Mouse (Mus musculus) spleen, adult 12 weeks (tissue): Measurements from ENCODE around the gene Slc9a2.

Source experiments
- DNase-seq: peaks from one replicate; pipeline ENCODE4 v3.0.0; 2022; ENCODE audit warnings: low spot score

Gene Slc9a2

GRCm38 (mm10) chr1:40788956-40789355, 108.6 kb downstream of the Slc9a2 start:
- no peak for DNase-seq

- no peak for DNase-seq
These were observed 109.4 kb downstream of the Slc9a2 start for GRCm38 (mm10) chr1:40789666-40790233.

- peak; percentile 88 for DNase-seq
These were observed 110.2 kb downstream of the Slc9a2 start, which contains the start of gene Mfsd9 for GRCm38 (mm10) chr1:40790324-40791141. Gene Mfsd9 (minus strand): TSS chr1:40790687.

GRCm38 (mm10) chr1:40795508-40795907, 115.1 kb downstream of the Slc9a2 start:
- DNase-seq, result no peak

- peak; percentile 21 for DNase-seq
These were observed 117.0 kb downstream of the Slc9a2 start for GRCm38 (mm10) chr1:40797348-40797747.

- DNase-seq, result no peak
These were observed 118.7 kb downstream of the Slc9a2 start for GRCm38 (mm10) chr1:40799121-40799520.

- DNase-seq, result no peak
These were observed 120.5 kb downstream of the Slc9a2 start for GRCm38 (mm10) chr1:40800908-40801307.

GRCm38 (mm10) chr1:40802759-40803158, 122.4 kb downstream of the Slc9a2 start:
- no peak for DNase-seq

- DNase-seq, result no peak
These were observed 123.7 kb downstream of the Slc9a2 start for GRCm38 (mm10) chr1:40804118-40804517.

GRCm38 (mm10) chr1:40805351-40805750, 125.0 kb downstream of the Slc9a2 start, which contains the start of gene Tmem182:
Gene Tmem182 (plus strand): TSS chr1:40805601.
- DNase-seq, result no peak

- no peak for DNase-seq
These were observed 125.5 kb downstream of the Slc9a2 start for GRCm38 (mm10) chr1:40805891-40806290.

- no peak for DNase-seq
These were observed 128.3 kb downstream of the Slc9a2 start for GRCm38 (mm10) chr1:40808643-40809042.

GRCm38 (mm10) chr1:40815071-40815845, 134.9 kb downstream of the Slc9a2 start:
- DNase-seq, result no peak
